Mouse (Mus musculus) embryonic facial prominence, embryonic 14.5 days (tissue): ENCODE results near the gene Fkbp10. TPM values are rescaled to one million over a fixed set of nuclear protein-coding genes. Genes with fewer than 3 reads are reported as not detected.

Experiments
- ATAC-seq: fragments of 200-750 bp; cut with Nextera tagmentation; 2 replicates; pipeline ENCODE4 v1.8.0; 2017; ENCODE audit warnings: low read depth, moderate number of reproducible peaks, moderate TSS enrichment
- DNase-seq: peaks from one replicate; pipeline ENCODE4 v3.0.0-alpha.2; 2015; ENCODE audit warnings: low spot score
- H3K27ac ChIP-seq: fragments of 300-500 bp; sonication (generic); replicated peaks from 2 replicates; pipeline ENCODE4 v1.5.1; 2014; ENCODE audit warnings: low read depth, mild to moderate bottlenecking, low read length, moderate library complexity
- H3K27me3 ChIP-seq: fragments of 300-500 bp; sonication (generic); replicated peaks from 2 replicates; pipeline ENCODE4 v1.6.1; 2014; ENCODE audit warnings: low read length; ENCODE audit not compliant: control insufficient read depth, insufficient read depth
- H3K36me3 ChIP-seq: fragments of 300-500 bp; sonication (generic); 2 replicates; pipeline ENCODE4 v1.6.1; 2014; ENCODE audit warnings: low read length, mixed read lengths; ENCODE audit not compliant: control insufficient read depth, insufficient read depth
- H3K4me1 ChIP-seq: fragments of 300-500 bp; sonication (generic); 2 replicates; pipeline ENCODE4 v1.6.1; 2014; ENCODE audit warnings: antibody characterized with exemption, low read length; ENCODE audit not compliant: control insufficient read depth, insufficient read depth
- H3K4me2 ChIP-seq: fragments of 300-500 bp; sonication (generic); 2 replicates; pipeline ENCODE4 v1.6.1; 2014; ENCODE audit warnings: low read depth, mild to moderate bottlenecking, low read length, moderate library complexity, mixed read lengths
- H3K4me3 ChIP-seq: fragments of 300-500 bp; sonication (generic); 2 replicates; pipeline ENCODE4 v1.5.1; 2014; ENCODE audit warnings: low read depth, mild to moderate bottlenecking, low read length
- H3K9ac ChIP-seq: fragments of 300-500 bp; sonication (generic); 2 replicates; pipeline ENCODE4 v1.6.1; 2014; ENCODE audit warnings: low read depth, mild to moderate bottlenecking, low read length, moderate library complexity, mixed read lengths
- H3K9me3 ChIP-seq: fragments of 300-500 bp; sonication (generic); 2 replicates; pipeline ENCODE4 v1.6.1; 2016; ENCODE audit warnings: low read length; ENCODE audit not compliant: control insufficient read depth
- WGBS: fragments of 180-500 bp; shearing (Covaris S2); extraction: QIAGEN DNeasy Blood & Tissue Kit; methylation state at CpG from one replicate; pipeline ENCODE4 v1.1.7; 2014; 5-methylcytosine and 5-hydroxymethylcytosine counted together
- polyA plus RNA-seq: library from polyadenylated mRNA; unstranded; fragments of >200 nt; fragmentation: Nextera tagmentation; extraction: Ambion mirVana; gene quantifications from 2 replicates; pipeline ENCODE4 v1.2.1, GENCODE M21; 2014

Gene Fkbp10
- polyA plus RNA-seq, 1 experiment from 2014 or later, result 208 TPM

- Histone ChIP-seq H3K27ac (no peak overlapping the region), H3K4me1 (no peaks in the 10 kb centered on the region), H3K36me3 (peaks cover 92% of the 10 kb centered on the region), H3K4me2 (no peak overlapping the region), H3K27me3 (no peaks in the 10 kb centered on the region), H3K4me3 (no peak overlapping the region), H3K9me3 (no peaks in the 10 kb centered on the region), H3K9ac (no peak overlapping the region)
- ATAC-seq (no peak), DNase-seq (no peak)
- 85% methylated on average over 4 of the region's 5 CpGs for WGBS
These were observed 37.1 kb upstream of the Fkbp10 start for GRCm38 (mm10) chr11:100378446-100378845.

DNA sequence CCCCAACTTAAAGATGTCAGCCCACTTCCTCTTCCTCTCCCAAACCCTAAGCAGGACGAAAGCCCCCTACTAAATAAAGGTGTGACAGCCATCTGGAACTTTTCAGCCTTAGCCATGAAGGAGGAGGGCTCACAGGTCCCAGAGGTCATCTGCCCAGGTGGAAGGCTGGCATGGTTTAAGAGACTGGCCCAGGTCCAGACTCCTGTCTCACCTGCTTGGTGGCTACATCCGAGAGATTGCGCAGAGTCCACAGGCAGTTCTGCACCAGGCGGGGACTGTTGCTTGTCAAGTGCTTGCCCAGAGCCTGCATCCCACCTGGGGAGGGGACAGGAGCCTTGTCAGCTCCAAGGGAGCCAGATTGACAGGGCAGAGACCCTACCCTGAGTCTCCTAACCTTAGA lies 36.2 kb upstream of the Fkbp10 start:
- Histone ChIP-seq H3K9me3 (no peaks in the 10 kb centered on the region), H3K9ac (no peak overlapping the region), H3K36me3 (peaks cover 92% of the 10 kb centered on the region), H3K4me1 (no peaks in the 10 kb centered on the region), H3K27ac (no peak overlapping the region), H3K4me2 (no peak overlapping the region), H3K4me3 (no peak overlapping the region), H3K27me3 (no peaks in the 10 kb centered on the region)
- DNase-seq (no peak), ATAC-seq (no peak)
- 90% methylated on average over 4 of the region's 4 CpGs for WGBS

- H3K9ac ChIP-seq, result no peak overlapping the region
- no peaks in the 10 kb centered on the region for H3K27me3 ChIP-seq
- DNase-seq (no peak), ATAC-seq (no peak)
- no peak overlapping the region for H3K4me2 ChIP-seq
- H3K4me1 ChIP-seq, result peaks cover 13% of the 10 kb centered on the region
- no peak overlapping the region for H3K27ac ChIP-seq
- H3K9me3 ChIP-seq, result no peaks in the 10 kb centered on the region
- 76% methylated on average over 6 of the region's 6 CpGs for WGBS
- H3K4me3 ChIP-seq, result no peak overlapping the region
- peaks cover 81% of the 10 kb centered on the region for H3K36me3 ChIP-seq
These were observed 32.8 kb upstream of the Fkbp10 start for GRCm38 (mm10) chr11:100382682-100383081.

DNA sequence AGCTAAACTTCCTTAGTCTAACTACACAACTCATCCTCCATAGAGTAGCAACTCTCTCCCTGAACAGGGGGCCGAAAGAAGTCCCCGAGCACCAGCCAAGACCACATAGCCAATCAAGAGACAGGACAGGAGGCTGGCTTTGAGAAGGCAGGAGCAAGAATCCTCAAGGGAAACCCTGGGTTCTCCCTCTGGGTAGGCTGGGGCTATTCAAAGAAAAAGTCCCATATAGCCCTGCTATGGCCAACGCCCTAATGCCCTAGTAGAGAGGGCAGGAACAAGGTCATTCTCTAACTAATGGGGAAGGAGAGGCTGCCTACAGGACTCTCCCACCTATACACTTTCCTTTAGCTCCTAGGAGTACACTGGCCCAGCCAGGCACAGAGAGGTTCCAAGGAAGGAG lies 30.5 kb upstream of the Fkbp10 start:
- peaks cover 59% of the 10 kb centered on the region for H3K36me3 ChIP-seq
- no peak overlapping the region for H3K27ac ChIP-seq
- no peak for ATAC-seq
- no peaks in the 10 kb centered on the region for H3K27me3 ChIP-seq
- H3K9me3 ChIP-seq, result no peaks in the 10 kb centered on the region
- DNase-seq, result no peak
- H3K9ac ChIP-seq, result no peak overlapping the region
- WGBS, result 83% methylated on average over 3 of the region's 3 CpGs
- H3K4me3 ChIP-seq, result no peak overlapping the region
- no peak overlapping the region for H3K4me2 ChIP-seq
- peaks cover 28% of the 10 kb centered on the region for H3K4me1 ChIP-seq

DNA sequence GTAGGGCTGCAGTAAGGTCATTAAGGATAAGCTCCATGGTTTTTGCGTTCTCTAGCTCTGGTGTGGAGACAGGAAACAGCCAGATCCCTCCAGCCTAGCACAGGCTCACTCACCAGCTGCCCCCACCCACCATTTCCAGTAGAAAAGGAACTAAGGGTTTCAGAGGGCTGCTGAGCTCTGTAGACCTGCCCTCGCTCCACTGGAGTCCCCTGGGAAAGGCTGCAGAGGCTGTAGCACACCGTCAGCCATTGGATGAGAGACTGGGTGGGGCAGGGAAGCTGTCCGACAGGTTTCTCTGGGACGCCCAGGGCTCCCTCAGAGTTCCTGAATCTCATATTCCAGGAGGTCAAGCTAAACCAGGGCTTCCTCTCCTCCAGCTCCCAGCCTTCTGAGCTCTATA lies 28.9 kb upstream of the Fkbp10 start:
- H3K4me2 ChIP-seq, result peak overlapping the region; percentile 11; the same call in 1 of the 2 replicates
- no peak overlapping the region for H3K9ac ChIP-seq
- no peak overlapping the region for H3K4me3 ChIP-seq
- WGBS, result 40% methylated on average over 5 of the region's 5 CpGs
- H3K27ac ChIP-seq, result peak overlapping the region; percentile 76
- DNase-seq, result peak; percentile 87
- peaks cover 44% of the 10 kb centered on the region for H3K36me3 ChIP-seq
- H3K4me1 ChIP-seq, result peaks cover 37% of the 10 kb centered on the region
- peak; percentile 84 for ATAC-seq
- no peaks in the 10 kb centered on the region for H3K27me3 ChIP-seq
- no peaks in the 10 kb centered on the region for H3K9me3 ChIP-seq

GRCm38 (mm10) chr11:100387111-100387510 lies 28.4 kb upstream of the Fkbp10 start:
- ATAC-seq (no peak), DNase-seq (no peak)
- Histone ChIP-seq H3K27me3 (no peaks in the 10 kb centered on the region), H3K9me3 (no peaks in the 10 kb centered on the region), H3K4me2 (0 out of 2 replicates have a peak overlapping the region, but pooled peaks have one; percentile 20), H3K36me3 (peaks cover 40% of the 10 kb centered on the region), H3K4me3 (no peak overlapping the region), H3K9ac (no peak overlapping the region), H3K4me1 (peaks cover 37% of the 10 kb centered on the region), H3K27ac (peak overlapping the region; percentile 76)
- WGBS, result 79% methylated on average over 6 of the region's 6 CpGs

GRCm38 (mm10) chr11:100387589-100388375 lies 27.7 kb upstream of the Fkbp10 start:
- Histone ChIP-seq H3K36me3 (peaks cover 34% of the 10 kb centered on the region), H3K4me2 (peak overlapping the region; percentile 25), H3K27me3 (no peaks in the 10 kb centered on the region), H3K27ac (peak overlapping the region; percentile 76), H3K4me3 (no peak overlapping the region), H3K9ac (peak overlapping the region; percentile 38), H3K4me1 (peaks cover 37% of the 10 kb centered on the region), H3K9me3 (no peaks in the 10 kb centered on the region)
- peak; percentile 35; the same call in 1 of the 2 replicates for ATAC-seq
- peak; percentile 85 for DNase-seq
- WGBS, result 34% methylated on average over 14 of the region's 14 CpGs

GRCm38 (mm10) chr11:100388588-100388987 lies 26.9 kb upstream of the Fkbp10 start:
- Histone ChIP-seq H3K27ac (peak overlapping the region; percentile 76), H3K36me3 (peaks cover 26% of the 10 kb centered on the region), H3K9ac (no peak overlapping the region), H3K4me1 (peaks cover 37% of the 10 kb centered on the region), H3K4me3 (no peak overlapping the region), H3K27me3 (no peaks in the 10 kb centered on the region), H3K4me2 (peak overlapping the region; percentile 25; the same call in 1 of the 2 replicates), H3K9me3 (no peaks in the 10 kb centered on the region)
- no peak for ATAC-seq
- DNase-seq, result no peak
- 67% methylated on average over 6 of the region's 6 CpGs for WGBS
